In the genomic region with DNA sequence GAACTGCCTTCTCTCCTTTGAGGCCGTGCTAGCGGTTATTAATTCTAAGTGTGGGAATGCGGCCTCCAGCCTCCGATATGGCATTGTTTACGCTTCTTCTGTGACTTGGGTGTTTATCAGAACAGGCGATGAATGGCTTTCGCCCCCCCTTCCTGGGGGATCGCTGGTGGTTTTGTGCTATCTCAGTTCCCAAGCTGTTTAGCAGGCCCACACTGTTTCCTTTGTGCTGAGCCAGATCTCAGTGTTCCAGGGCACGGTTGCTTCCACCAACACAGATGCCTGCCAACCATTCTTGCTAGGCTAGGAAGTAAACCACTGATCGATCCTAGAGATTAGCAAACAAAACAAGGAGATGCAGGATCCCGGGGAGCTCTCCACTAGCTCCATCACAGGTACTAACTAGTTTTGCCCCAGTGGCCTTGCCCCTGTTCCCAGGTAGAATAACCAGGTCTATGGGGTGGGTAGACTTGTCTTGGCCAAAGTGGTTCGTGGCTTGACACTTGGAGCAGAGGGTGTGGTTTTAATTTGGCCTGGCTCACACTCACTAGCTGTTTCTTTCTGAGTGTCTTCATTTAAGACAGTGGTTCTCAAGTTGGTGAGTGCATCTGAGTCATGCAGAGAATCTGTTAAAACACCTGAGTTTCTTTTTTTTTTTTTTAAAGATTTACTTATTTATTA, we compare ENCODE assay signal across 8 mouse cellular contexts. TPM values are rescaled to one million over a fixed set of nuclear protein-coding genes. Genes with fewer than 3 reads are reported as not detected.
DNase-seq lines count a peak whose midpoint lies in the region; ATAC-seq lines count a peak whose summit lies in the region.

No protein-coding gene starts in this region.

- no peak overlapping the region for H3K27ac ChIP-seq in intestine, embryonic 16.5 days (ENCODE audit: low read length)
- no peak overlapping the region for H3K27ac ChIP-seq in intestine, embryonic 15.5 days

- no peak for ATAC-seq in intestine, embryonic 16.5 days
- ATAC-seq in intestine, embryonic 15.5 days = no peak
- no peak for ATAC-seq in CD4-positive, CD25-positive, alpha-beta regulatory T cell, adult 4 months

- peak overlapping the region; percentile 21; the same call in 1 of the 2 replicates for H3K9ac ChIP-seq in intestine, embryonic 16.5 days (ENCODE audit: low read depth, low read length)
- H3K9ac ChIP-seq in intestine, embryonic 15.5 days = no peak overlapping the region

- WGBS in intestine, embryonic 16.5 days = 35% methylated on average over 12 of the region's 12 CpGs
- WGBS in intestine, embryonic 15.5 days = 33% methylated on average over 12 of the region's 12 CpGs

- H3K4me2 ChIP-seq in intestine, embryonic 16.5 days (ENCODE audit: low read depth, low read length) = 0 out of 2 replicates have a peak overlapping the region, but pooled peaks have one; percentile 8
- no peak overlapping the region for H3K4me2 ChIP-seq in intestine, embryonic 15.5 days (replicated peaks)

- no peaks in the 10 kb centered on the region for H3K27me3 ChIP-seq in intestine, embryonic 16.5 days (replicated peaks; ENCODE audit: control insufficient read depth, insufficient read depth, low read length)
- no peaks in the 10 kb centered on the region for H3K27me3 ChIP-seq in intestine, embryonic 15.5 days (replicated peaks)

- H3K36me3 ChIP-seq in intestine, embryonic 16.5 days (ENCODE audit: control insufficient read depth, insufficient read depth, low read length) = no peaks in the 10 kb centered on the region
- no peaks in the 10 kb centered on the region for H3K36me3 ChIP-seq in intestine, embryonic 15.5 days

- DNase-seq in c-Kit-positive CD71-positive TER-119-negative erythroid progenitor cells, embryonic 14.5 days (ENCODE audit: low read depth) = peak; percentile 84
- peak; percentile 65 to 74 for DNase-seq in layer of hippocampus, postnatal 36 days
- DNase-seq in lung, postnatal 4 days = peak; percentile 46 to 80
- DNase-seq in right cerebral cortex, postnatal 25 days = no peak
- no peak for DNase-seq in cerebellum, postnatal 25 days

- H3K4me1 ChIP-seq in intestine, embryonic 16.5 days (ENCODE audit: control insufficient read depth, insufficient read depth, low read length) = peaks cover 5% of the 10 kb centered on the region; the same call in 1 of the 2 replicates
- peaks cover 4% of the 10 kb centered on the region; the same call in 1 of the 2 replicates for H3K4me1 ChIP-seq in intestine, embryonic 15.5 days (replicated peaks)

- H3K4me3 ChIP-seq in intestine, embryonic 16.5 days (ENCODE audit: low read length) = no peak overlapping the region
- no peak overlapping the region for H3K4me3 ChIP-seq in intestine, embryonic 15.5 days (replicated peaks)

- no peaks in the 10 kb centered on the region for H3K9me3 ChIP-seq in intestine, embryonic 16.5 days (ENCODE audit: control insufficient read depth, low read length)
- no peaks in the 10 kb centered on the region for H3K9me3 ChIP-seq in intestine, embryonic 15.5 days

RNA-seq across cellular contexts. Expression of a gene that starts 50.9 kb away (rescaled TPM):
- polyA plus RNA-seq in intestine, embryonic 16.5 days (2015; fragmentation: Nextera tagmentation; extraction: Ambion mirVana) = 12.3 and 12.9 TPM in 2 replicates
- 18.5 and 20.6 TPM in 2 replicates for polyA plus RNA-seq in intestine, embryonic 15.5 days (2015; fragmentation: Nextera tagmentation; extraction: Ambion mirVana)
- 10 to 100 TPM; 39.9 to 55.1 TPM for total RNA-seq in layer of hippocampus, postnatal 36 days (2021)
- 10 to 100 TPM; 24.3 to 25.5 TPM for polyA plus RNA-seq in CD4-positive, CD25-positive, alpha-beta regulatory T cell, adult 4 months (2017; shearing (Covaris generic))

RNA-seq across cellular contexts. Expression of a gene that starts 51.3 kb away (rescaled TPM):
- not detected in 2 replicates for polyA plus RNA-seq in intestine, embryonic 16.5 days (2015; fragmentation: Nextera tagmentation; extraction: Ambion mirVana)
- polyA plus RNA-seq in intestine, embryonic 15.5 days (2015; fragmentation: Nextera tagmentation; extraction: Ambion mirVana) = not detected in 2 replicates
- not detected for total RNA-seq in layer of hippocampus, postnatal 36 days (2021)
- not detected for polyA plus RNA-seq in CD4-positive, CD25-positive, alpha-beta regulatory T cell, adult 4 months (2017; shearing (Covaris generic))

Comparison
In these comparisons a context has a peak if more than half of its experiments do, and no peak if none do; other contexts are left out.
1. DNase-seq: peak in c-Kit-positive CD71-positive TER-119-negative erythroid progenitor cells, embryonic 14.5 days (single experiment), layer of hippocampus, postnatal 36 days (2 of 2) and lung, postnatal 4 days (2 of 2); none in right cerebral cortex, postnatal 25 days (single experiment) and cerebellum, postnatal 25 days (0 of 2).